Mouse (Mus musculus) CH12.LX (cell line): ENCODE measurements around the gene P3h1.

Experiments
- CTCF ChIP-seq, 2 experiments: IDR thresholded peaks in 1 of 2; conservative IDR thresholded peaks in 1 of 2; 2 replicates each; pipeline ENCODE4 v1.5.1; 2011 to 2012; ENCODE audit warnings: low read depth in 2 of 2, low read length in 2 of 2, improper control_type of control experiment in 1 of 2, inconsistent platforms in 1 of 2, mild to moderate bottlenecking in 1 of 2, moderate library complexity in 1 of 2
- ETS1 ChIP-seq: conservative IDR thresholded peaks from 2 replicates; pipeline ENCODE4 v1.6.1; 2012; ENCODE audit warnings: low read depth, mild to moderate bottlenecking, inconsistent platforms, low read length, improper control_type of control experiment, moderate library complexity
- MXI1 ChIP-seq: IDR thresholded peaks from 2 replicates; pipeline ENCODE4 v1.6.1; 2011; ENCODE audit warnings: mild to moderate bottlenecking, low read depth, low read length, improper control_type of control experiment
- PAX5 ChIP-seq: IDR thresholded peaks from 2 replicates; pipeline ENCODE4 v1.6.1; 2012; ENCODE audit warnings: low read length, inconsistent platforms, mixed read lengths
- POLR2A ChIP-seq: IDR thresholded peaks from 2 replicates; pipeline ENCODE4 v1.6.1; 2011; ENCODE audit warnings: low read depth, mild to moderate bottlenecking, improper control_type of control experiment, low read length
- RAD21 ChIP-seq: IDR thresholded peaks from 2 replicates; pipeline ENCODE4 v1.6.1; 2011; ENCODE audit warnings: low read depth, mild to moderate bottlenecking, low read length, improper control_type of control experiment, moderate library complexity
- TCF12 ChIP-seq: IDR thresholded peaks from 2 replicates; pipeline ENCODE4 v1.6.1; 2014; ENCODE audit warnings: low read depth, mild to moderate bottlenecking, inconsistent platforms, low read length, improper control_type of control experiment
- USF1 ChIP-seq: IDR thresholded peaks from 2 replicates; pipeline ENCODE4 v1.6.1; 2014; ENCODE audit warnings: low read depth, mild to moderate bottlenecking, inconsistent platforms, low read length, improper control_type of control experiment

DNA sequence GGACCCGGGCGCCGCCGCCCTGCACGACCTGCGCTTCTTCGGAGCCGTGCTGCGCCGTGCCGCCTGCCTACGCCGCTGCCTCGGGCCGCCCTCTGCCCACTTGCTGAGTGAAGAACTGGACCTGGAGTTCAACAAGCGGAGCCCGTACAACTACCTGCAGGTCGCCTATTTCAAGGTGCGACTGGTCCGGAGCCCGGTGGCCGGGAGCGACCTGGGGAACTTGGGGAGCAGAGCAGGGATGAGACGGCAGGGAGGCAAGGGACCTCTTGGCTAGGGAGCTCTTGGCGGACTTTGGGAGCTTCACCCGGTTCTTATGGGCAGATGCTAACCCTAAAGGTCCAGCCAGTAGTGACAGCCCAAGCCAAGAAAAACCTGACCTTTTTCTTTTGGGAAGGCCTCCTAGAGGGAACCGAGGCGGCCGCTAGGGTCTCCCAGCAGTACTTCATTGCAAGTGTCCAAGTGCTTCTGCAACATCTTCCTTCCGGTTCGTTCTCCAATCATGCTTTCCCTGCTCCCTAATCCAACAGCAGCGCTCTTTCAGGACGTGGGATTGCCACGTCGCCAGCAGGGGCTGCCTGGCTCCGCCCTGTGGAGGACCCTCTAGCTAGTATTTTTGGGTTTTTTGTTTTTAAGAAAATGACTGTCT lies 664 bp downstream of the P3h1 start:
- TF ChIP-seq POLR2A (no peak), CTCF (conservative IDR thresholded peaks at IDR 0.05 in 1 of 2, IDR thresholded peaks at IDR 0.05 in 1 of 2; ENCODE audit: low read depth in 2 of 2, low read length in 2 of 2) (no peak), PAX5 (no peak), ETS1 (no peak), RAD21 (no peak), TCF12 (no peak), USF1 (no peak), MXI1 (no peak; the same call in 1 of the 2 replicates)
